Mouse (Mus musculus): Measurements from ENCODE around the gene Ppip5k2.

The Ppip5k2 gene

GRCm38 (mm10) chr1:97661406-97662241 lies 108.6 kb downstream of the Ppip5k2 start, which contains the start of gene D1Ertd622e:
D1Ertd622e (minus strand) TSS chr1:97662074.
- peak; percentile 58 for DNase-seq (ENCODE audit: low read depth, low spot score)

DNA sequence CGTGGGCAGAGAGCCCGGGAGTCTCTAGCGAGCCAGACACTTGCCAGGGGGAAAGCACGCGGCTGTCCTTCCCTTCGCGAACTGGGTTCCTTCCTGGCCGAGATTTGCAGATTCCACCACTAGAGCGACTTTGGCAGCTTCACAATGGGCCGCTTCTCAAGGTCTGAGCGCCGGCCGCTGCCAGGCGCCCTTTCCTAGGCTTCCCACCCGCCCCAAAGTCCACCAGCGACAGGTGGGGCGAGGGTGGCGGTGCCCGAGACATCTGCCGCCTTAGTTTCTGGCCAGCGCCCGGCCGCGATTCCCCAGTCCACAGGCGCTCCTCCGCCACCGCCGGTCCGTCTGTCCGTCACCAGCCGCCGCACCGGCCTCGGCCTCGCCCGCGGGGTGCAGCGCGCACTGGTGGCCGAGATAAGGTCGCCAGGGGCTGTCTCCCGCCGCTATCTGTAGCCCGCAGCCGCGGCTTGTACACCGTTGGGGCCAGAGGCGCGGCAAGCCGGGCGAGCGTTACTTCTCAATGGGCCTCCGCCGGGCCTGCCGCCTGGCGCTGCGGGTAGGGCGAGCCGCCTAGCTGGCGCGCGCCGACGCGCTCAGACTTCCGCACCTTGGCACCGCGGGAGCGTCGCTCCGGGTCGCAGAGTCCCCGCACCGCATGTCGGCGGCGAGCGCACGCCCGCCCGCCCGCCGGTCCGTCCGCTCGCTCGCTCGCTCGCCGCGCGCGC lies 109.4 kb downstream of the Ppip5k2 start:
- DNase-seq (ENCODE audit: low read depth, low spot score), result peak; percentile 35

DNA sequence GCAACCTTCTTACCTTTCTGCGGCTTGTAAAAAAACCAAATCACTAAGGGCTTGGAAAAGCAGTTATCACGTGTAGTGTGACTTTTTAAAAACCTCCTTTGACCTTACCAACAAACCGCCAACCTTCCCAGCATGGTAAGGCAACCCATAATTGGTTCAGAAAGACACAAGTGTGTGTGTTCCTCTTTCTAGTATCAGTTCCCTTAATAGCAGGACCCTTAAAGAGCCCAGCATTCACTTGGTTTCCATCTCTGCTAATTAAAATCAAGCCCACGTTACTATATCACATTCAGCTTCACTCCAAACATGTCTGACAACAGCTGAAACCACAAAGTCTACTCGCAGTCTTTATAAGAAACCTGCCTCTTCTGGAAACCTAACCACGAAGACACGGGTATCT lies 110.8 kb downstream of the Ppip5k2 start:
- DNase-seq (ENCODE audit: low read depth, low spot score), result no peak

DNA sequence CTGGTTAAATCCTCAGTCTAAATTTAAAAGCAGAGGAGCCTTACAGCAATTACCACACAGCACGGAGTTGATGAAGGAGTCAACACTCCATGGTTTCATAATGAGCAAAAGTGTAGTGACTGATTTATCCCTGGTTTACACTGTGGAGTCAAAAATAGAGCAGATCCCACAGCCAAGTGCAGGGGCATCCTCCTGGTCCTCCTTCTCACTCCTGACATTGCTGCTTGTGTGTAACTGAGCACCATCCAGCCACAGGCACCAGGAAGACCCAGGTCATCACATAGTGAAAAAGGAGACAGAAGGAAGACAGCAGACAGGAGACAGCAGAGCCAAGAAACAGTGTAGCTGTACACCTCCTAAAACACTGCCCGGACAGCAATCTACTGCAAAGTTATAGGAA lies 112.4 kb downstream of the Ppip5k2 start:
- DNase-seq (ENCODE audit: low read depth, low spot score), result no peak

DNA sequence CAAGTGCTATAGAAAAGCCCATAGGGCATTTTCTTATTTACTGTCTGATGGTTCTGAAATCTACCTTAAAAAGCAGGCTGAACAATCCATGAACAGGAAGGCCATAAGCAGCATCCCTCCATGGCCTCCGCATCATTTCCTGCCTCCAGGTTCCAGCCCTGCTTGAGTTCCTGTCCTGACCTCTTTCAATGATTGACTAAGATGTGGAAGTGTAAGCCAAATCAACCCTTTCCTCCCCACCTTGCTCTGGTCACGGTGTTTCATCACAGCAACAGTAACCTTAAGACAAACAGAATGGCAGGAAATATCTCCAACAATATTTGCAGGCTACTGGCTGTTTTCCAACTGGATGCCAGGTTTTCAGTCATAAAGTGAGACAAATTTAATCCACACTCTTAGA lies 113.0 kb downstream of the Ppip5k2 start:
- no peak for DNase-seq (ENCODE audit: low read depth, low spot score)
